Mouse (Mus musculus): ENCODE measurements around the gene Gm128.

DNA sequence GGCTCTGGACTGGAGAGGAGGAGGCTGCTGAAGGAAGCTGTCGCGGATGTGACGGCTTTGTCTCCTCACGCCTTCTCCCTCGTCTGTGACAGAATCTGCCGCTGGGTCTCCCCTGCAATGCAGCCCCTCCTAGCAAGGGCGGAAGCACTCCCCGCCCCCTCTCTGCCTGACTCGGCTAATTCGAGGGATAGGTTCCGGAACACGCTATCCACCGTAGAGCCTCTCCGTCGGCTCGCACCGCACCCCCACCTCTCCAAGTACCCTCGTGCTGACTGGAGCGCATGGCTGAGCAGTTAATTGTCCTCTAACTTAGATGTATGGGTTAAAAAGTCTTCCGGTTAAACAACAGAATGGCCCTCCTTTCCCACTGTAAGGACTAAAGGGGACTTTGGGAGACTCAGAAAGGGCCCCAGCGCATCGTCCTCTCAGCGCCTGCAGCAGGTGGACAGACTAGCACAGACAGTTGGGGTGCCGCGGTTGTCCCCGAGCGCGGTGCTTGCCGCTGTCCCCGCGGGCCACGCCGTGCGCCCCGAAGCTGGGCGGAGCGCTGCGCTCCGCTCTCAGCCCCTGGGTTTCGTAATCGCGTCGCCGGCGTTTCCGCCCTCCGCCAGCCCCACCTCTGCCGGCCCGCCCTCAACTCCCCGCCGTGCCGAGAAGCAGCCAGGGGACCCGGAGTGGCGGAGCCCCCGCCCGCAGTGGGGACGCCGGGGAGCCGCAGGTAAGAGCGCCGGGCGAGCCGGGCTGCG, 13.1 kb downstream of the Gm128 start, which contains the start of gene Cdc42se1:
- TF ChIP-seq E2F4 (IDR thresholded peaks at IDR 0.05; ENCODE audit: borderline replicate concordance, low read depth, low read length) = no peak
- TF ChIP-seq CTCF (IDR thresholded peaks at IDR 0.05 in 2 of 3, conservative IDR thresholded peaks at IDR 0.05 in 1 of 3; ENCODE audit: control insufficient read depth in 1 of 3, insufficient read depth in 1 of 3, low read depth in 2 of 3, low read length in 3 of 3, poor library complexity in 1 of 3, severe bottlenecking in 1 of 3) = no peak
